Mouse (Mus musculus): ENCODE measurements around the gene Gm36210.
"Not testable (repeated sequence)": the region's sequence is repeated elsewhere in the genome, so short reads cannot be mapped to it uniquely, and the experiment has no call there.

Gene Gm36210

GRCm38 (mm10) chr7:4898851-4899648 lies 7.3 kb downstream of the Gm36210 start:
- CTCF ChIA-PET = no interaction called here

- CTCF ChIA-PET = no interaction called here
These were observed 11.1 kb downstream of the Gm36210 start for GRCm38 (mm10) chr7:4895186-4895585.

GRCm38 (mm10) chr7:4886680-4887079 lies 19.6 kb downstream of the Gm36210 start:
- CTCF ChIA-PET = no interaction called here

- CTCF ChIA-PET = not testable (repeated sequence)
These were observed 27.3 kb downstream of the Gm36210 start for GRCm38 (mm10) chr7:4879036-4879435.

- CTCF ChIA-PET = no interaction called here
These were observed 28.1 kb downstream of the Gm36210 start for GRCm38 (mm10) chr7:4878186-4878585.

- CTCF ChIA-PET = interaction anchor here (0.6 kb wide), 1 partner anchor 34 kb away, joined by 3 read pairs; no protein-coding TSS in a partner anchor
These were observed 29.1 kb downstream of the Gm36210 start for GRCm38 (mm10) chr7:4877226-4877625.

GRCm38 (mm10) chr7:4876753-4877221 lies 29.5 kb downstream of the Gm36210 start, which contains the start of gene Isoc2a:
TSS of gene Isoc2a (plus strand) at chr7:4877153.
- CTCF ChIA-PET = no interaction called here

GRCm38 (mm10) chr7:4870133-4870532 lies 36.2 kb downstream of the Gm36210 start, which contains the start of gene Isoc2b:
TSS of gene Isoc2b (minus strand) at chr7:4870258.
- CTCF ChIA-PET = no interaction called here

- CTCF ChIA-PET = no interaction called here
These were observed 39.6 kb downstream of the Gm36210 start for GRCm38 (mm10) chr7:4866631-4867180.

GRCm38 (mm10) chr7:4865579-4866493 lies 40.5 kb downstream of the Gm36210 start:
- CTCF ChIA-PET = no interaction called here

GRCm38 (mm10) chr7:4865090-4865489 lies 41.2 kb downstream of the Gm36210 start:
- CTCF ChIA-PET = no interaction called here

GRCm38 (mm10) chr7:4864130-4864845 lies 42.0 kb downstream of the Gm36210 start:
- CTCF ChIA-PET = interaction anchor here (0.7 kb wide), 1 partner anchor 76 kb away, joined by 3 read pairs; no protein-coding TSS in a partner anchor

GRCm38 (mm10) chr7:4863541-4864080 lies 42.7 kb downstream of the Gm36210 start:
- CTCF ChIA-PET = no interaction called here

- CTCF ChIA-PET = no interaction called here
These were observed 43.3 kb downstream of the Gm36210 start for GRCm38 (mm10) chr7:4863041-4863440.

GRCm38 (mm10) chr7:4860926-4861325 lies 45.4 kb downstream of the Gm36210 start:
- CTCF ChIA-PET = not testable (repeated sequence)

- CTCF ChIA-PET = interaction anchor here (0.6 kb wide), 1 partner anchor 411 kb away, joined by 25 read pairs; no protein-coding TSS in a partner anchor
These were observed 46.8 kb downstream of the Gm36210 start for GRCm38 (mm10) chr7:4859418-4859978.

GRCm38 (mm10) chr7:4857321-4857720 lies 49.0 kb downstream of the Gm36210 start:
- CTCF ChIA-PET = no interaction called here

GRCm38 (mm10) chr7:4856508-4856907 lies 49.8 kb downstream of the Gm36210 start:
- CTCF ChIA-PET = no interaction called here

GRCm38 (mm10) chr7:4853613-4854012 lies 52.7 kb downstream of the Gm36210 start:
- CTCF ChIA-PET = no interaction called here

- CTCF ChIA-PET = no interaction called here
These were observed 55.0 kb downstream of the Gm36210 start for GRCm38 (mm10) chr7:4851315-4851688.
